Mouse (Mus musculus): ENCODE measurements around the gene Tecr. TPM values are rescaled to one million over a fixed set of nuclear protein-coding genes. Genes with fewer than 3 reads are reported as not detected.

Tecr gene
- polyA plus RNA-seq, 1 experiment = 322 TPM

DNA sequence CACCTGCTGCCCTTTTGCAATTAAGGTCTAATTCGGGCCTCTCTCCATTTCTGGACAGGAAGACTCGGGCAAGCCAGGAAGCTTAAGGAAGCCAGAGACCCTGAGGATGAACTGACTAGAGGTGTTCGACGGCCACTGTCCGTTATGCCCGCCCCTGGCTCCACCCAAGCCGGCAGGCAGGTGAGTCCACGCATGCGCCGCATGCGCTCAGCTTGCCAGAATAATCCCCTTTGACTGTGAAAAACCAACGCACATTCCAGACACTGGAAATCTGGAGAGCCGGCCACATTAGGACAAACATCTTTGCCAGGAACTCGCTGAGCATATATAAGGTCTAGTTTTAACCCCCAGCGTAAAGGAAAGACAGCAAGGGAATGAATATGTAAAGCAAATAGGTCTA is 24.5 kb downstream of the Tecr start:
- H3K4me1 ChIP-seq (ENCODE audit: control insufficient read depth, insufficient read depth, insufficient read length, low read length) = peaks cover 12% of the 10 kb centered on the region
- no peaks in the 10 kb centered on the region for H3K36me3 ChIP-seq (ENCODE audit: control insufficient read depth, insufficient read depth, low read length)
- no peak overlapping the region for H3K27ac ChIP-seq (ENCODE audit: insufficient read depth, low read depth, low read length)
- H3K27me3 ChIP-seq (ENCODE audit: control insufficient read depth, insufficient read depth, low read length) = no peaks in the 10 kb centered on the region
- TF ChIP-seq CTCF (IDR thresholded peaks at IDR 0.05; ENCODE audit: extremely low read depth, insufficient read length, insufficient replicate concordance, low read depth, low read length) = no peak
- no peak for TF ChIP-seq POLR2A (IDR thresholded peaks at IDR 0.05; ENCODE audit: low read depth, low read length)
- WGBS = 85% methylated on average over 15 of the region's 15 CpGs
- no peak overlapping the region for H3K4me3 ChIP-seq (ENCODE audit: low read depth, low read length)

DNA sequence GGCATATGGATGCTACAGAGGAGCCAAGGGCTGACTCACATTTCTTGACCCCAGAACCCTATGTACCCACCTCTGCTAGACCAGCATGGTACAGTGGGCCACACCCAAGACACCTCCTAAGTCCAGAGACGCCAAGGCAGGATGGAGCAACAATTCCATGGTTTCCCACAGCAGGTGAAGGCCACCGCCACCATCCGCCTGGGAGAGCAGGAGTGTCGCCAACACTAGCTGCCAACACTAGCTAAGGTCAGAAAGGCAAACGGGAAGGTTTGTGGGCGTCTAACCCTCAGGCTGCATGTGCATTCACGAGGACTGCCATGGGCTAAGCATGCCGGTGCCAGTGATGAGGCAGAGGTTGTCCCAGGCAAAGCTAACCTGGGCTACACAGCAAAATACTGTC is 25.5 kb downstream of the Tecr start:
- TF ChIP-seq CTCF (IDR thresholded peaks at IDR 0.05; ENCODE audit: extremely low read depth, insufficient read length, insufficient replicate concordance, low read depth, low read length) (no peak), POLR2A (IDR thresholded peaks at IDR 0.05; ENCODE audit: low read depth, low read length) (no peak)
- H3K27me3 ChIP-seq (ENCODE audit: control insufficient read depth, insufficient read depth, low read length) = no peaks in the 10 kb centered on the region
- 75% methylated on average over 8 of the region's 8 CpGs for WGBS
- no peaks in the 10 kb centered on the region for H3K36me3 ChIP-seq (ENCODE audit: control insufficient read depth, insufficient read depth, low read length)
- H3K4me1 ChIP-seq (ENCODE audit: control insufficient read depth, insufficient read depth, insufficient read length, low read length) = peaks cover 12% of the 10 kb centered on the region
- no peak overlapping the region for H3K27ac ChIP-seq (ENCODE audit: insufficient read depth, low read depth, low read length)
- no peak overlapping the region for H3K4me3 ChIP-seq (ENCODE audit: low read depth, low read length)

GRCm38 (mm10) chr8:83580826-83581225 is 26.9 kb downstream of the Tecr start:
- Histone ChIP-seq H3K27me3 (ENCODE audit: control insufficient read depth, insufficient read depth, low read length) (no peaks in the 10 kb centered on the region), H3K36me3 (ENCODE audit: control insufficient read depth, insufficient read depth, low read length) (no peaks in the 10 kb centered on the region), H3K27ac (ENCODE audit: insufficient read depth, low read depth, low read length) (no peak overlapping the region), H3K4me3 (ENCODE audit: low read depth, low read length) (no peak overlapping the region), H3K4me1 (ENCODE audit: control insufficient read depth, insufficient read depth, insufficient read length, low read length) (peaks cover 11% of the 10 kb centered on the region)
- TF ChIP-seq POLR2A (IDR thresholded peaks at IDR 0.05; ENCODE audit: low read depth, low read length) = no peak
- TF ChIP-seq CTCF (IDR thresholded peaks at IDR 0.05; ENCODE audit: extremely low read depth, insufficient read length, insufficient replicate concordance, low read depth, low read length) = no peak
- WGBS = 73% methylated on average over 8 of the region's 8 CpGs

DNA sequence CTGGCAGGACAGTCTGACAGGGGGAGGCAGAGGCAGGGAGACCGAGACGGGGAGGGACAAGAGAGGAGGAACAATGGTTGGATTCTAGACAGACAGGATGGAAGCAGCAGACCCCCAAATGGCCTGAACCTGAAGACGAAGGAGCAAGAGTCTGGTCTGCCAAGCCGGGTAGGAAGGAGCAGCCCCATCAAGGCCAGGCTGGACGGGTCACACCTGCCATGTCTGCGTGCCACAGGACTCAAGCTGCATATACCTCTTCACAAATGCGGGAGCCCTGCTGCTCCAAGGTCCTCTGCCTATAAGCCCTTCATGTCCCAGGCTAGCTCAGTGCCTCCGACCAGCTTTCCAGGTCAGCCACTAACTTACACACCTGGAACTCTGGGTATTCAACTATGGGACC is 28.1 kb downstream of the Tecr start:
- 91% methylated on average over 8 of the region's 8 CpGs for whole genome bisulfite sequencing
- H3K36me3 ChIP-seq (ENCODE audit: control insufficient read depth, insufficient read depth, low read length) = no peaks in the 10 kb centered on the region
- H3K27me3 ChIP-seq (ENCODE audit: control insufficient read depth, insufficient read depth, low read length) = no peaks in the 10 kb centered on the region
- no peak for TF ChIP-seq CTCF (IDR thresholded peaks at IDR 0.05; ENCODE audit: extremely low read depth, insufficient read length, insufficient replicate concordance, low read depth, low read length)
- no peak for TF ChIP-seq POLR2A (IDR thresholded peaks at IDR 0.05; ENCODE audit: low read depth, low read length)
- H3K27ac ChIP-seq (ENCODE audit: insufficient read depth, low read depth, low read length) = no peak overlapping the region
- H3K4me3 ChIP-seq (ENCODE audit: low read depth, low read length) = no peak overlapping the region
- peaks cover 3% of the 10 kb centered on the region; the same call in 1 of the 2 replicates for H3K4me1 ChIP-seq (ENCODE audit: control insufficient read depth, insufficient read depth, insufficient read length, low read length)

DNA sequence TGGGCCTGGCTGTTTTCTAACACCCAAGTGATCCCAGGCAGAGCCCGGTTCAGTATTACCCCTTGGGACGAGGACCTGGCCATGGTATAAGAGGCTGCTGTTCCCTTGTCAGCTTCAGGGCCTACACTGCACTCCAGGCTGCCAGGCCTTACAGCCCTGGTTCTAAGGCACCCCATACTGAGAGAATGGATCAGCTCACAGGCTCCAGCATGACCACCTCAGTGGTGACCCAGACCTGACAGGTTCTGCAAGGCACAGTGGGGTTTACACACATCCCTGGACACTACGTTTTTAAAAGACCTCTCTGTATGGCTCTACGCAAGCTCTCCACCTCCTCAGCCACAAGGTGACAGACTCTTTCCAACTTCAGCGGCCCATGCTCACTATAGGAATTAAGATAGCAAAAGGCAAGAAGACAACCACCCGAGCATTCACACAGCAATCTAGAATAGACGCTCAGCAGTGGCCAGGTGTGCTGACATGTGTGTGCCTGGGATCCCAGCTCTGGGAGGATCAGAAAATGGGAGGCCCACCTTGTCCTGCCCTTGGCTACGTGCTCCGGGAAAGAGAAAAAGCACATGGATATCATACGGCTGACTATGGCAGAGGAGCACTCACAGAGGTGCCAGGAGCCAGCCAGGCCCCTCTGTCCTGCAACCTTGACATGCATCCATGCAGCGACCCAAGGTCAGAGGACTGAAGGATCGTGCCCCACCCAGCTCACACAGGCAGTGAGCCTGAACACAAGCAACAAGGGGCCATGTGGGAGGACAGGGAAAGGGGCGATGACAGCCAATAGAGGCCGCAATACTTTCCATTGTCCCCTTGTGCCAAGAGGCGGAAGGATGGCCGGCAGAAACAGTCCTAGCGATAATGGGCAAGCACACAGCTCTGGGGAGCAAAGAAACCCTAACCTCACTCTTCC is 29.4 kb downstream of the Tecr start:
- TF ChIP-seq POLR2A (IDR thresholded peaks at IDR 0.05; ENCODE audit: low read depth, low read length) (no peak), CTCF (IDR thresholded peaks at IDR 0.05; ENCODE audit: extremely low read depth, insufficient read length, insufficient replicate concordance, low read depth, low read length) (no peak)
- H3K27ac ChIP-seq (ENCODE audit: insufficient read depth, low read depth, low read length) = no peak overlapping the region
- H3K27me3 ChIP-seq (ENCODE audit: control insufficient read depth, insufficient read depth, low read length) = no peaks in the 10 kb centered on the region
- no peak overlapping the region for H3K4me3 ChIP-seq (ENCODE audit: low read depth, low read length)
- peaks cover 5% of the 10 kb centered on the region for H3K4me1 ChIP-seq (ENCODE audit: control insufficient read depth, insufficient read depth, insufficient read length, low read length)
- H3K36me3 ChIP-seq (ENCODE audit: control insufficient read depth, insufficient read depth, low read length) = no peaks in the 10 kb centered on the region
- 75% methylated on average over 17 of the region's 17 CpGs for WGBS

- no peak for TF ChIP-seq CTCF (IDR thresholded peaks at IDR 0.05; ENCODE audit: extremely low read depth, insufficient read length, insufficient replicate concordance, low read depth, low read length)
- TF ChIP-seq POLR2A (IDR thresholded peaks at IDR 0.05; ENCODE audit: low read depth, low read length) = no peak
- Histone ChIP-seq H3K36me3 (ENCODE audit: control insufficient read depth, insufficient read depth, low read length) (peaks cover 4% of the 10 kb centered on the region), H3K4me3 (ENCODE audit: low read depth, low read length) (no peak overlapping the region), H3K27me3 (ENCODE audit: control insufficient read depth, insufficient read depth, low read length) (no peaks in the 10 kb centered on the region), H3K4me1 (ENCODE audit: control insufficient read depth, insufficient read depth, insufficient read length, low read length) (peaks cover 5% of the 10 kb centered on the region), H3K27ac (ENCODE audit: insufficient read depth, low read depth, low read length) (no peak overlapping the region)
- 71% methylated on average over 9 of the region's 9 CpGs for WGBS
Observed at GRCm38 (mm10) chr8:83577384-83577791, 30.4 kb downstream of the Tecr start.

DNA sequence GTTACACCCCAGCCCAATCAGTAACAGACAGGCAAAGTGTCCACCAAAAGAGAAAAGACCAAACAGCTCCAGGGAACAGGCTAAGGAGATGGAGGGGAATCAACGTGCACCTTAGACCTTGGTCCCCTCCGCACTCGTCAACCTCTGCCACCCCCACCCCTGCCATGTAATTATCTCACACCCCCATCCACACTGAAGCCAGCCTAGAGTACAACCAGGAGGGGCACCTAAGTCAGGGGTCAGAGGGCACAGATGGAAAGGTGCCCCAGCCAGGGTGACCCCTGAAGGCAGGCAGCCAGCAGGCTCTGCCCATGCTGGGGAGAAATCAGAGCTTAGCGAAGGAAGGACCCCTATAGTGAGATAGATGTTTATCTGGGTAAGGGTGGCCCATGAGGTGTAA is 30.9 kb downstream of the Tecr start:
- H3K4me3 ChIP-seq (ENCODE audit: low read depth, low read length) = no peak overlapping the region
- peaks cover 5% of the 10 kb centered on the region for H3K4me1 ChIP-seq (ENCODE audit: control insufficient read depth, insufficient read depth, insufficient read length, low read length)
- no peak overlapping the region for H3K27ac ChIP-seq (ENCODE audit: insufficient read depth, low read depth, low read length)
- no peak for TF ChIP-seq CTCF (IDR thresholded peaks at IDR 0.05; ENCODE audit: extremely low read depth, insufficient read length, insufficient replicate concordance, low read depth, low read length)
- no peak for TF ChIP-seq POLR2A (IDR thresholded peaks at IDR 0.05; ENCODE audit: low read depth, low read length)
- WGBS = 73% methylated on average over 4 of the region's 4 CpGs
- H3K27me3 ChIP-seq (ENCODE audit: control insufficient read depth, insufficient read depth, low read length) = no peaks in the 10 kb centered on the region
- peaks cover 9% of the 10 kb centered on the region for H3K36me3 ChIP-seq (ENCODE audit: control insufficient read depth, insufficient read depth, low read length)

Data from small intestine, adult 2 months (tissue).